Mouse (Mus musculus): ENCODE measurements around the gene Thsd1. TPM values are rescaled to one million over a fixed set of nuclear protein-coding genes. Genes with fewer than 3 reads are reported as not detected.

Thsd1 gene
- polyA plus RNA-seq (2015; fragmentation: Nextera tagmentation; extraction: Ambion mirVana), result 30.8 and 31.2 TPM in 2 replicates

DNA sequence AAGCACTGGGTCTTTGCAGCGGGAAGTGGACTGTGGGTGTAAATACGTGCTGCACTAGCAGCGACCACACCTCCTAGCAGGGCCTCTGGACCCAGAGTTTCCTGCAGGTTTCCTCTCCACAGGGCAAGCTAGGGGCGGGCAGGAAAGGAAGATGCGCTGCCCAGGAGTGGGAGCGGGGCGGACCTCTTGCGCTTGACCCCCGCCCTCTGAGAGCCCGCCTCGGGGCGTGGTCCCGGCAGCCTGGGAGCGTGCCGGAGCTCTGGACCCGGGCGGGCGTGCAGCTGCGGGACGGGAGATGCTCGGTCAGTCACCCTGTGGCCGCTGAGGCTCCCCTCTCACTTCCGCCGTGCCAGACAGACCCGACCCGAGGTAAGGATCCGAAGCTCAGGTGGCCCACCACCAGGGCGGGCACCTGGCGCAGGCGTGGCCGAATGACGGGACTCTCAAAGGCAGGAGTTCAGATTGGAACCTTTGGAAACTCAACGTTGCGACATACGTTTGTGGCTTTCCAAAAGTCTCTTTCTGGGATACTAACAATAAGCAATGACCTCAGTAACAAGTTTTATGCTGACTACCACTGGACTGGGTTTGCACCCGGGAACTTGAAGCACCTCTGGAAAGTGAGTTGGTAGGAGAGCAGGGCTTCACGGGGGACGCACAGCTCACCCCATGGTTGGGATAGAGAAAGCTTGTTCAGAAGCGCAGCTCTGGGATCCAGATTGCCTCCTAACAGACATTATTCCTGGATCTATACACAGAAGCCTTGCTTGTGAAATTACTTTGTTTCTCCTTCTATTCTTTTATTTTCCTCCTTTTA, at the start of gene Thsd1:
Thsd1 (plus strand) TSS at position 253 of the 817 bp plus-strand sequence.
- peak; percentile 86 for ATAC-seq (ENCODE audit: borderline replicate concordance, extremely low read depth, low FRiP score, low TSS enrichment)
- H3K9me3 ChIP-seq, result no peaks in the 10 kb centered on the region
- H3K27ac ChIP-seq, result peak within 1 kb of the TSS; percentile 43
- peak within 1 kb of the TSS; percentile 91 for H3K4me2 ChIP-seq
- peak within 1 kb of the TSS; percentile 50 for H3K9ac ChIP-seq
- H3K4me1 ChIP-seq, result peaks cover 7% of the 10 kb centered on the region; the same call in 1 of the 2 replicates
- no peaks in the 10 kb centered on the region for H3K27me3 ChIP-seq
- WGBS, result 1% methylated on average over 39 of the region's 39 CpGs
- H3K36me3 ChIP-seq, result peaks cover 5% of the 10 kb centered on the region; the same call in 1 of the 2 replicates
- H3K4me3 ChIP-seq, result peak within 1 kb of the TSS; percentile 57

GRCm38 (mm10) chr8:22184884-22185283, 42.2 kb upstream of the Thsd1 start:
- Histone ChIP-seq H3K4me2 (peak overlapping the region; percentile 85), H3K9me3 (no peaks in the 10 kb centered on the region), H3K4me1 (peaks cover 27% of the 10 kb centered on the region), H3K4me3 (peak overlapping the region; percentile 94), H3K9ac (peak overlapping the region; percentile 75), H3K27ac (peak overlapping the region; percentile 95), H3K27me3 (no peaks in the 10 kb centered on the region), H3K36me3 (no peaks in the 10 kb centered on the region; the same call in 1 of the 2 replicates)
- 0% methylated on average over 3 of the region's 3 CpGs for WGBS
- peak; percentile 48 for ATAC-seq (ENCODE audit: borderline replicate concordance, extremely low read depth, low FRiP score, low TSS enrichment)

- Histone ChIP-seq H3K4me2 (peak within 1 kb of the TSS; percentile 85), H3K36me3 (no peaks in the 10 kb centered on the region), H3K27ac (peak within 1 kb of the TSS; percentile 95), H3K9ac (peak within 1 kb of the TSS; percentile 75), H3K9me3 (no peaks in the 10 kb centered on the region), H3K27me3 (no peaks in the 10 kb centered on the region), H3K4me1 (peaks cover 22% of the 10 kb centered on the region), H3K4me3 (peak within 1 kb of the TSS; percentile 94)
- ATAC-seq (ENCODE audit: borderline replicate concordance, extremely low read depth, low FRiP score, low TSS enrichment), result peak; percentile 96
- 2% methylated on average over 63 of the region's 63 CpGs for WGBS
Observed at GRCm38 (mm10) chr8:22185431-22186397, 41.4 kb upstream of the Thsd1 start, which contains the start of gene Ckap2. Ckap2 (minus strand) TSS chr8:22185819.

GRCm38 (mm10) chr8:22192660-22193431, 34.3 kb upstream of the Thsd1 start, which contains the start of gene Vps36:
Vps36 (plus strand) TSS chr8:22192809.
- no peaks in the 10 kb centered on the region for H3K27me3 ChIP-seq
- H3K4me2 ChIP-seq, result peak within 1 kb of the TSS; percentile 55
- H3K27ac ChIP-seq, result peak within 1 kb of the TSS; percentile 99
- peaks cover 13% of the 10 kb centered on the region for H3K4me1 ChIP-seq
- WGBS, result 0% methylated on average over 73 of the region's 73 CpGs
- peak; percentile 91 for ATAC-seq (ENCODE audit: borderline replicate concordance, extremely low read depth, low FRiP score, low TSS enrichment)
- H3K9ac ChIP-seq, result peak within 1 kb of the TSS; percentile 92
- H3K4me3 ChIP-seq, result peak within 1 kb of the TSS; percentile 78
- no peaks in the 10 kb centered on the region for H3K9me3 ChIP-seq
- no peaks in the 10 kb centered on the region for H3K36me3 ChIP-seq

DNA sequence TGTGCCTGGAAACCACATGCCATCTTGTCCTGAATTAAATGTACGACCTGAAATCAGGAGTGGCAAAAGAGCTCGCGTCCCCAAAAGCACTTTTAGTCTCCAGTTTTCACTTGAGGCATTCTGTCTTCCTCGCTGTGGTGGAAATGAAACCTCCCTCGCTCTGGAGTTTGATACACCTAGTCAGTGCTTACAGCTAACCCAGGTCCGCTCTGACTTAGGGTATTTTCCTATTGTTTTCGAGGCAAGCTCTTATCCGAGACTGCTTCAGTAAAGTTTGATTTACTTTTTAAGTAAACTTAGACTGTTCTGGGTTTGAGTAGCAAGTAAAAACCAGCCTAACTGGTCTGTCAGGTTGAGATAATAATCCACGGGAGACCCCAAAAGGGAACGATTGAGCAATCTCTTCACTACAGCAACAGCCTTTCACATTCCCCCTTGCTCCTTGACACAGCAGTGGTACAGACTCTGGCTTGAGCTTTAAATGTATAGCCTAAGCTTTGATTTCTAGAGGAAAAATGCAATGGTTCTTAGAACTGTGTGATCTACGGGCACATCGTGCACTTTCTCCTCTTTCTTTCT, 33.6 kb upstream of the Thsd1 start:
- Histone ChIP-seq H3K36me3 (no peaks in the 10 kb centered on the region), H3K9me3 (no peaks in the 10 kb centered on the region), H3K9ac (peak overlapping the region; percentile 92), H3K4me2 (peak overlapping the region; percentile 55), H3K27ac (peak overlapping the region; percentile 99), H3K4me3 (peak overlapping the region; percentile 78), H3K27me3 (no peaks in the 10 kb centered on the region), H3K4me1 (peaks cover 9% of the 10 kb centered on the region)
- 8% methylated on average over 12 of the region's 12 CpGs for WGBS
- ATAC-seq (ENCODE audit: borderline replicate concordance, extremely low read depth, low FRiP score, low TSS enrichment), result peak; percentile 41; the same call in 1 of the 2 replicates

DNA sequence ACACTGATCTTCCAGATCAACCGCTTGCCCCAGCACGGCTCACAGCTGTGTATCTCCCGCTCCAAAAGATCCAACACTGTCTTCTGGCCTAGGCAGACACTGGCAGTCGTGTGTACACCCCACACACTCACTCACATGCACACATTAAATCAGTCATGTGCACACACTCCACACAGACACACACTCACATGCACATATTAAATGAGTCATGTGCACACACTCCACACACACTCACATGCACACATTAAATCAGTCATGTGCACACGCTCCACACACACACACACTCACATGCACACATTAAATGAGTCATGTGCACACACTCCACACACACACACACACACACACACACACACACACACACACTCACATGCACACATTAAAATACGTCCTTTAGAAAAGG, 29.2 kb upstream of the Thsd1 start:
- ATAC-seq (ENCODE audit: borderline replicate concordance, extremely low read depth, low FRiP score, low TSS enrichment), result no peak
- WGBS, result 83% methylated on average over 6 of the region's 6 CpGs
- no peaks in the 10 kb centered on the region for H3K27me3 ChIP-seq
- peaks cover 6% of the 10 kb centered on the region for H3K4me1 ChIP-seq
- H3K4me3 ChIP-seq, result no peak overlapping the region
- peaks cover 19% of the 10 kb centered on the region for H3K36me3 ChIP-seq
- H3K9ac ChIP-seq, result no peak overlapping the region
- H3K27ac ChIP-seq, result no peak overlapping the region
- no peak overlapping the region for H3K4me2 ChIP-seq
- no peaks in the 10 kb centered on the region for H3K9me3 ChIP-seq

GRCm38 (mm10) chr8:22199481-22199880, 27.6 kb upstream of the Thsd1 start:
- H3K9ac ChIP-seq, result no peak overlapping the region
- peaks cover 26% of the 10 kb centered on the region for H3K36me3 ChIP-seq
- H3K27me3 ChIP-seq, result no peaks in the 10 kb centered on the region
- H3K4me2 ChIP-seq, result no peak overlapping the region
- 97% methylated on average over 8 of the region's 8 CpGs for WGBS
- no peak overlapping the region for H3K27ac ChIP-seq
- ATAC-seq (ENCODE audit: borderline replicate concordance, extremely low read depth, low FRiP score, low TSS enrichment), result no peak
- no peaks in the 10 kb centered on the region for H3K9me3 ChIP-seq
- no peak overlapping the region for H3K4me3 ChIP-seq
- H3K4me1 ChIP-seq, result peaks cover 3% of the 10 kb centered on the region

- Histone ChIP-seq H3K27me3 (no peaks in the 10 kb centered on the region), H3K4me3 (no peak overlapping the region), H3K36me3 (peaks cover 40% of the 10 kb centered on the region), H3K9ac (no peak overlapping the region), H3K4me1 (no peaks in the 10 kb centered on the region), H3K9me3 (no peaks in the 10 kb centered on the region), H3K4me2 (no peak overlapping the region), H3K27ac (no peak overlapping the region; the same call in 1 of the 2 replicates)
- 69% methylated on average over 4 of the region's 4 CpGs for WGBS
- no peak for ATAC-seq (ENCODE audit: borderline replicate concordance, extremely low read depth, low FRiP score, low TSS enrichment)
Observed at GRCm38 (mm10) chr8:22207535-22207934, 19.6 kb upstream of the Thsd1 start.

GRCm38 (mm10) chr8:22209012-22209411, 18.1 kb upstream of the Thsd1 start:
- ATAC-seq (ENCODE audit: borderline replicate concordance, extremely low read depth, low FRiP score, low TSS enrichment), result peak; percentile 72; the same call in 1 of the 2 replicates
- no peak overlapping the region for H3K4me2 ChIP-seq
- H3K27ac ChIP-seq, result peak overlapping the region; percentile 50; the same call in 1 of the 2 replicates
- no peaks in the 10 kb centered on the region for H3K4me1 ChIP-seq
- H3K27me3 ChIP-seq, result no peaks in the 10 kb centered on the region
- no peaks in the 10 kb centered on the region for H3K9me3 ChIP-seq
- no peak overlapping the region for H3K4me3 ChIP-seq
- peaks cover 41% of the 10 kb centered on the region for H3K36me3 ChIP-seq
- 17% methylated on average over 5 of the region's 5 CpGs for WGBS
- no peak overlapping the region for H3K9ac ChIP-seq

- WGBS, result 88% methylated on average over 10 of the region's 10 CpGs
- H3K27me3 ChIP-seq, result no peaks in the 10 kb centered on the region
- H3K9ac ChIP-seq, result no peak overlapping the region
- H3K4me1 ChIP-seq, result no peaks in the 10 kb centered on the region
- peaks cover 72% of the 10 kb centered on the region for H3K36me3 ChIP-seq
- H3K4me3 ChIP-seq, result no peak overlapping the region
- H3K9me3 ChIP-seq, result no peaks in the 10 kb centered on the region
- no peak overlapping the region for H3K4me2 ChIP-seq
- no peak overlapping the region for H3K27ac ChIP-seq
- ATAC-seq (ENCODE audit: borderline replicate concordance, extremely low read depth, low FRiP score, low TSS enrichment), result no peak
Observed at GRCm38 (mm10) chr8:22214826-22215225, 12.3 kb upstream of the Thsd1 start.
